Mouse (Mus musculus) midbrain, embryonic 14.5 days (tissue): ENCODE data around the gene Nup210. TPM values are rescaled to one million over a fixed set of nuclear protein-coding genes. Genes with fewer than 3 reads are reported as not detected.

Experiments
- ATAC-seq: fragments of 200-750 bp; cut with Nextera tagmentation; 2 replicates; pipeline ENCODE4 v1.8.0; 2017; ENCODE audit warnings: moderate number of reproducible peaks, moderate library complexity; ENCODE audit not compliant: low FRiP score, low TSS enrichment
- DNase-seq: peaks from one replicate; pipeline ENCODE4 v3.0.0-alpha.2; 2015
- H3K27ac ChIP-seq: fragments of 300-500 bp; sonication (generic); replicated peaks from 2 replicates; pipeline ENCODE4 v1.5.1; 2014; ENCODE audit warnings: mild to moderate bottlenecking, low read depth, low read length, moderate library complexity
- H3K27me3 ChIP-seq: fragments of 300-500 bp; sonication (generic); 2 replicates; pipeline ENCODE4 v1.6.1; 2014; ENCODE audit warnings: low read length, control low read depth, mixed read lengths; ENCODE audit not compliant: control insufficient read depth, insufficient read depth
- H3K36me3 ChIP-seq: fragments of 300-500 bp; sonication (generic); 2 replicates; pipeline ENCODE4 v1.6.1; 2014; ENCODE audit warnings: low read length, control low read depth; ENCODE audit not compliant: control insufficient read depth, insufficient read depth
- H3K4me1 ChIP-seq: fragments of 300-500 bp; sonication (generic); 2 replicates; pipeline ENCODE4 v1.6.1; 2014; ENCODE audit warnings: mild to moderate bottlenecking, antibody characterized with exemption, low read length, control low read depth; ENCODE audit not compliant: control insufficient read depth, insufficient read depth
- H3K4me2 ChIP-seq: fragments of 300-500 bp; sonication (generic); 2 replicates; pipeline ENCODE4 v1.6.1; 2014; ENCODE audit warnings: mild to moderate bottlenecking, low read length, moderate library complexity
- H3K4me3 ChIP-seq: fragments of 300-500 bp; sonication (generic); replicated peaks from 2 replicates; pipeline ENCODE4 v1.5.1; 2014; ENCODE audit warnings: low read depth, low read length
- H3K9ac ChIP-seq: fragments of 300-500 bp; sonication (generic); replicated peaks from 2 replicates; pipeline ENCODE4 v1.6.1; 2014; ENCODE audit warnings: mild to moderate bottlenecking, low read length, moderate library complexity
- H3K9me3 ChIP-seq: fragments of 300-500 bp; sonication (generic); 2 replicates; pipeline ENCODE4 v1.6.1; 2016; ENCODE audit warnings: low read length, control low read depth, mixed read lengths; ENCODE audit not compliant: control insufficient read depth
- WGBS: fragments of 180-500 bp; shearing (Covaris S2); extraction: QIAGEN DNeasy Blood & Tissue Kit; methylation state at CpG from one replicate; pipeline ENCODE4 v1.1.7; 2014; 5-methylcytosine and 5-hydroxymethylcytosine counted together
- polyA plus RNA-seq: library from polyadenylated mRNA; unstranded; fragments of >200 nt; fragmentation: Nextera tagmentation; extraction: Ambion mirVana; gene quantifications from 2 replicates; pipeline ENCODE4 v1.2.1, GENCODE M21; 2014

Gene Nup210
- polyA plus RNA-seq, 1 experiment from 2014 or later = 28.0 TPM

DNA sequence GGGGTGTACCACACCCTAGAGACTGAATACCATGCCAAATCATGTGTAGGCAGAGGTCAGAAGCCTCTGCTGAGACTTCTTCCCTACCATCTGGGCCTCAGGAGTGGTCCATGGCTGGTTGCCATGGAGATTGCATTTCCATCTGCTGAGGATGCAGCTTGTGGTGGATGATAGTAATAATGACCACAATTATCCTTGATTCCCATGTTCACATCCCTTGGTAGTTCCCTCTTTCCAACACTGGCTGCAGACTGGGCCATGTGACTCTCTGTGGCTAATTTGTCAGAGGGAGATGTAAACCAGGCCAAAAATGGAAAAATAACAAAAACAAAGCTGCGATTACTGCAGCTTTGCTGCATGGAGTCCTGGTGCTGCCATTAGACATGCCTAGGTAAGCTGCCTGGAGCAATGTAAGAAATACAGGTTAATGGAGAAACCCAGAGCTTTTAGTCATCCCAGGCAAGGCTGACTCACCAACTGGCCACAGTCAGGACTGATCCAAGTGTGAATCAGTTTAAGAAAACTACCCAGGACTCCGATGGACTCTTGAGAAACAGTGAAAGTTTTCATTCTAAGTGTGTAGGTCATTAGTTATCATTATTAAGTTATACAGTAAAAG is 30.6 kb upstream of the Nup210 start:
- H3K4me1 ChIP-seq = peaks cover 41% of the 10 kb centered on the region
- no peaks in the 10 kb centered on the region for H3K36me3 ChIP-seq
- no peak overlapping the region for H3K4me3 ChIP-seq
- peak overlapping the region; percentile 85 for H3K27ac ChIP-seq
- 76% methylated on average over 2 of the region's 2 CpGs for WGBS
- DNase-seq (peak; percentile 81), ATAC-seq (peak; percentile 65)
- peak overlapping the region; percentile 5; the same call in 1 of the 2 replicates for H3K4me2 ChIP-seq
- H3K9me3 ChIP-seq = no peaks in the 10 kb centered on the region
- no peaks in the 10 kb centered on the region for H3K27me3 ChIP-seq
- no peak overlapping the region; the same call in 1 of the 2 replicates for H3K9ac ChIP-seq

DNA sequence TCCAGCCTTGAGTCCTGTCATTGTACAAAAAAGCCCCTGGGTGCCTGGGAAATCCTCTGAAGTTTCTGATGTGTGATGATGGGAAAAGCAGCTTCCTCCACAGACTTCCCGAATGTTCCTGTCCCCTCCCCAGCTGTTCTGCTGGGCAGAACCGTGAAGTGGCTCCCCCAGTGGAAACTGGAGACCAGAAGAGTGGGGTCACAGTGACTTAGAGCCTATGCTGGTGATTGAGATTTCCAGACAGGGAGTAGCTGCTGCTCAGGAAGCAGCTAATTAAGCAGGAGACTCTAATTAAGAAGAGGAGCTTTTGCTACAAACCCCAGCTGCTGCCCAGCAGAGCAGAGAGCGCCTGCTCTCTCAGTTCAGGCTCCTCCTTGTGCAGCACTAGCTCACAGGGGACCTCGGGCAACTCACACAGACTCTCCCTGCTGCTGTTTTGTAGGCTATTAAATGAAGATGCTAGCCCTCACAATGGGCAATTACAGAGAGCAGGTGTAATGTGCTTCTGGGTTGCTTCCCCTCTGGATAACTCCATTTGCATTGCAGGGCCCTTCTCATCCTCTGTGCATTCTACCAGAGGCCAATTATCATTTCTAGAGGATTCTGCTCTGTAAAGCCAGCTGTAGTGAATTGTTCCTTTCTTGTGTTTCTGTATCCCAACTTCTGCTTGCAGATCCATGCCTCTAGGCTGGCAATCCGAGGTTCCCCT is 30.0 kb upstream of the Nup210 start:
- H3K4me2 ChIP-seq = peak overlapping the region; percentile 5; the same call in 1 of the 2 replicates
- no peaks in the 10 kb centered on the region for H3K9me3 ChIP-seq
- H3K36me3 ChIP-seq = no peaks in the 10 kb centered on the region
- no peaks in the 10 kb centered on the region for H3K27me3 ChIP-seq
- whole genome bisulfite sequencing = 15% methylated on average over 5 of the region's 5 CpGs
- H3K4me3 ChIP-seq = no peak overlapping the region
- peak overlapping the region; percentile 23; the same call in 1 of the 2 replicates for H3K9ac ChIP-seq
- peaks cover 37% of the 10 kb centered on the region for H3K4me1 ChIP-seq
- peak; percentile 75 for DNase-seq
- ATAC-seq = peak; percentile 84
- H3K27ac ChIP-seq = peak overlapping the region; percentile 85

DNA sequence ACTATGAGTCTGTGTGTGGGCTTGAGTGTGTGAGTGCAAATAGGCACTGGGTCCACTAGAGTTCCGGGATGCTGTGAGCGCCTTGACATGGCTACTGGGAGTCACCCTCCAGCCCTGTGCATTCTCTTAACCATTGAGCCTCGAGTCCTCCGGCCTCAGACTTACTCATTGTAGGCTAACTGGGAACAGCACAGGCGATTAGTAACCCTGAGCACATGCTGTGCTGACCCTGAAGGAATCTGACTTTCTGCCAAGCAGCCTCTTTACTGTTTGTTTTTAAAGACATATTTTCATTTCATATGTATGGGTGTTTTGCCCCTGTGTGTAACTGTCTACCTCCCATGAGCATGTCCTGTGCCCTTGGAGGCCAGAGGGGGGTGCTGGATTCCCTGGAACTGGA is 28.9 kb upstream of the Nup210 start:
- Histone ChIP-seq H3K4me3 (no peak overlapping the region), H3K27ac (peak overlapping the region; percentile 85; the same call in 1 of the 2 replicates), H3K9me3 (no peaks in the 10 kb centered on the region), H3K4me2 (no peak overlapping the region), H3K36me3 (no peaks in the 10 kb centered on the region), H3K9ac (no peak overlapping the region), H3K4me1 (peaks cover 37% of the 10 kb centered on the region), H3K27me3 (no peaks in the 10 kb centered on the region)
- ATAC-seq (no peak), DNase-seq (no peak)
- WGBS = 69% methylated on average over 5 of the region's 5 CpGs

DNA sequence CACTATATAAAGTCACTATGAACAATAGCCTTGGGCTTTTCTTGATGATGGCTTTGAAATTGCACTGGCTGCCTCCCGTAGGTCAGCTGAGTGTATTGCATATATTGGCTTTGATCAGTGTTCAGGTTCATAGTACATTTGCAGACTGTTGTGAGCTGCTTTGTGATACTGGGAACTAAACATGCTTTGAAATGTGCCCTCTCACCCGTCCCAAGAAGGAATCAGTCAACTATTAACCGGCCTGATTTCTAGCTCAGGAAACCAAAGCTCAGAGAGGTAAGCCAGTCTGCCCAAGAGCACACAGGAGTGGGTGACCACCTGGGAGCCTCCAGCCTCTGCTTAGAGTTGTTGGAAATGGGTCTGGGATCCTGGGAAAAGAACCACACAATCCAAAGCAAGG is 28.4 kb upstream of the Nup210 start:
- 50% methylated on average over 3 of the region's 3 CpGs for WGBS
- H3K4me2 ChIP-seq = no peak overlapping the region
- no peak for DNase-seq
- no peaks in the 10 kb centered on the region for H3K27me3 ChIP-seq
- H3K4me3 ChIP-seq = no peak overlapping the region
- H3K36me3 ChIP-seq = no peaks in the 10 kb centered on the region
- H3K9ac ChIP-seq = no peak overlapping the region
- ATAC-seq = no peak
- H3K27ac ChIP-seq = peak overlapping the region; percentile 38; the same call in 1 of the 2 replicates
- H3K4me1 ChIP-seq = peaks cover 37% of the 10 kb centered on the region
- H3K9me3 ChIP-seq = no peaks in the 10 kb centered on the region

DNA sequence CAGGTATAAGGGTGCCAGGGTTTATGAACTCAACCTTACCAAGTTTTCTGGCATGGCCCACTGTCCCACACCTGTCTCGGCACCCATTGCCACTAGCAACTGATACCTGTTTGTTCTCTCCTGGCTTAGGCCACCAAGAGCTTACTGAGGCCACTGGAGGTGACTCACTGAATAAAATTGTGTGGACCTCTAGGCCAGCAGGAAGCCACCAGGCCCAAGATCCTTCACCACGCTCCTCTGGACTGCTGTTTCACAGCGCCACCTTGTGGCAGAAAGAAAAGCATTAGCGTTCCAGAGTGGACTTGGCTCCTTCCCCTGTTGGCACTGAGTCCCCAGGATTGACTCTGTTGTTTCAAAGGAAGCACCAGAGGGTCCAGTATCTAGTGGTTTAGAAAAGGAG is 23.2 kb upstream of the Nup210 start:
- H3K36me3 ChIP-seq = no peaks in the 10 kb centered on the region
- no peak overlapping the region for H3K4me3 ChIP-seq
- H3K4me2 ChIP-seq = no peak overlapping the region
- no peak overlapping the region for H3K9ac ChIP-seq
- H3K4me1 ChIP-seq = peaks cover 4% of the 10 kb centered on the region; the same call in 1 of the 2 replicates
- whole genome bisulfite sequencing = 30% methylated on average over 4 of the region's 4 CpGs
- no peaks in the 10 kb centered on the region for H3K9me3 ChIP-seq
- DNase-seq (peak; percentile 84), ATAC-seq (no peak)
- no peaks in the 10 kb centered on the region for H3K27me3 ChIP-seq
- H3K27ac ChIP-seq = no peak overlapping the region

DNA sequence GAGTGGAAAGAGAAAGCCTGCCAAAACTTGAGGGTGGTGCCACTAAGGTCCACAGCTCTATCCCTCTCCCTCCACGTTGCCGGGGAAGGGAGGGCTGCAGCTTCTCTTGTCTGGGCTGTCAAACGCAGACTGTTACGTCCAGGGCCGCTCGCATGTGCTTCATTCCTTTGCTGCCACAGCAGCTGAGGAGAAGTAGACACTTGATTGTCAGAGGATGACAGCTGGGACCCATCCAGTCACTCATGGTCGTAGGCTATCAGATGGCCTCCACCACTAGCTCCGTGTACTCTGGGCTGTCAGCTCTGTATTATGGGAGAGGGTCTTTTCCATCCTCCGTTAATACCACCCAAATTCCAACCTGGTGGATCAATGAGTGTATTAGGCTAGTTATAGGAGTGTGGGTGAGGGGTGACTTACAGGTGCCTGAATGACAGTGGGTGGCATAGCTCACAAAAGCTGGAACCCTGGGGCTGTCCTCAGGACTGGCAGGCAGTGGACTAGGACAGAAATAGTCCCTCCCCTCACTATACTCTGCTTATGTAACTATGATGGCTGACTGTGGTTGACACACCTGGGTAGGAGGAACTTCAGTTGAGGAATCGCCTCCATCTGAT is 20.8 kb upstream of the Nup210 start:
- H3K27me3 ChIP-seq = no peaks in the 10 kb centered on the region
- 73% methylated on average over 10 of the region's 10 CpGs for WGBS
- H3K4me3 ChIP-seq = no peak overlapping the region
- DNase-seq (no peak), ATAC-seq (no peak)
- no peaks in the 10 kb centered on the region for H3K36me3 ChIP-seq
- H3K9ac ChIP-seq = no peak overlapping the region
- no peak overlapping the region for H3K27ac ChIP-seq
- H3K4me2 ChIP-seq = no peak overlapping the region
- H3K4me1 ChIP-seq = no peaks in the 10 kb centered on the region
- H3K9me3 ChIP-seq = no peaks in the 10 kb centered on the region

DNA sequence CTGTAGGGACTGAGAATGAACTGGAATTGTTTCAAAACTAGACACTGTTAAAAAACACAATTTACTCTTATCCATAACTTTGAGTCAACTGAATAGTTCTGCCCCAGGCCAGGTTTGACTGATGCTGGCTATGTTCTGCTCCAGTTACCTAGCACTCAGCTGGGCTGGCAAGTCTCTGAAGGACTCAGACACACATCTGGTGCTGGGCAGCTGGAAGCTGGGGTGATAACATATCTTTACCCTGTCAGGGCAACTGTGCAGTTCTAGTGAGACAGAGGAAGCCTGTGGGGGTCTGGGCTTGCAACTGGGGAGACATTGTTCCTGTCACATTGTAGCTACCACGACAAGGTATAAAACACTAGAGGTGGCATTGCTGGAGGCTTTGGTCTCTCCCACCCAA is 14.2 kb upstream of the Nup210 start:
- Histone ChIP-seq H3K9ac (no peak overlapping the region), H3K9me3 (no peaks in the 10 kb centered on the region), H3K36me3 (no peaks in the 10 kb centered on the region), H3K4me2 (no peak overlapping the region), H3K4me1 (no peaks in the 10 kb centered on the region), H3K4me3 (no peak overlapping the region), H3K27me3 (no peaks in the 10 kb centered on the region), H3K27ac (no peak overlapping the region)
- WGBS = 58% methylated on average over 1 of the region's 1 CpGs
- DNase-seq (no peak), ATAC-seq (no peak)

DNA sequence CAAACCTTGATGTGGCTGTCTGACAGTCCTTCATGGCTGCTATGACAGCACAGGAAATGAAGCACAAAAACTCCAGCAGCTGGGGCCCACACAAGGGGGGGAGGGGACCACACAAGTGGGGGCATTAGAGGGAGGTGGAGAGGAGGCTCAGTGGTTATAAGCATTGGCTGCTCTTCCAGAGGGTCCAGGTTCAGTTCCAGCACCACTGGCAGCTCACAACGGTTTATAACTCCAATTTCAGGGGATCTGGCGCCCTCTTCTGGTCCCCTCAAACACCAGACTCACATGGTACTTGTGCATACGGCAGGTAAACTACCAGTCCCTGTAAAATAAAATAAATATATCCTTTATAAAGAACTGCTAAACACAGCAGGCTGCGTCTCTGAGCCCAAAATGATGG is 12.4 kb upstream of the Nup210 start:
- Histone ChIP-seq H3K27ac (no peak overlapping the region), H3K27me3 (no peaks in the 10 kb centered on the region), H3K36me3 (no peaks in the 10 kb centered on the region), H3K4me2 (no peak overlapping the region), H3K9ac (no peak overlapping the region), H3K4me1 (no peaks in the 10 kb centered on the region), H3K4me3 (no peak overlapping the region), H3K9me3 (no peaks in the 10 kb centered on the region)
- ATAC-seq = no peak
- DNase-seq = no peak
- WGBS = 44% methylated on average over 4 of the region's 4 CpGs
